Mouse (Mus musculus) intestine, embryonic 14.5 days (tissue): ENCODE measurements at regions not wholly inside any gene's neighbourhood (a gene's known extent, or its start where the extent isn't known, plus 50 kb on each side); places are given as distances from the start of the nearest gene placed in this dataset.

Experiments
- ATAC-seq: fragments of 200-750 bp; cut with Nextera tagmentation; replicated peaks from 2 replicates; pipeline ENCODE4 v1.8.0; 2017; ENCODE audit warnings: low read depth, moderate number of reproducible peaks, moderate TSS enrichment, moderate library complexity; ENCODE audit not compliant: low FRiP score, low TSS enrichment
- DNase-seq: peaks from one replicate; pipeline ENCODE4 v3.0.0-alpha.2; 2018; ENCODE audit warnings: low spot score
- H3K27ac ChIP-seq: fragments of 300-500 bp; sonication (generic); 2 replicates; pipeline ENCODE4 v1.5.1; 2014; ENCODE audit warnings: low read depth, mild to moderate bottlenecking, control low read depth
- H3K27me3 ChIP-seq: fragments of 300-500 bp; sonication (generic); replicated peaks from 2 replicates; pipeline ENCODE4 v1.6.1; 2014; ENCODE audit warnings: low read length, control low read depth; ENCODE audit not compliant: control insufficient read depth, insufficient read depth
- H3K36me3 ChIP-seq: fragments of 300-500 bp; sonication (generic); 2 replicates; pipeline ENCODE4 v1.6.1; 2014; ENCODE audit warnings: low read length, control low read depth; ENCODE audit not compliant: control insufficient read depth, insufficient read depth
- H3K4me1 ChIP-seq: fragments of 300-500 bp; sonication (generic); replicated peaks from 2 replicates; pipeline ENCODE4 v1.6.1; 2014; ENCODE audit warnings: low read length, control low read depth, mixed read lengths; ENCODE audit not compliant: control insufficient read depth, insufficient read depth
- H3K4me2 ChIP-seq: fragments of 300-500 bp; sonication (generic); 2 replicates; pipeline ENCODE4 v1.6.1; 2014; ENCODE audit warnings: low read length
- H3K4me3 ChIP-seq: fragments of 300-500 bp; sonication (generic); 2 replicates; pipeline ENCODE4 v1.5.1; 2014; ENCODE audit warnings: low read depth, low read length, control low read depth, mixed read lengths
- H3K9ac ChIP-seq: fragments of 300-500 bp; sonication (generic); 2 replicates; pipeline ENCODE4 v1.6.1; 2014; ENCODE audit warnings: mild to moderate bottlenecking, low read length
- H3K9me3 ChIP-seq: fragments of 300-500 bp; sonication (generic); 2 replicates; pipeline ENCODE4 v1.6.1; 2016; ENCODE audit warnings: low read length, control low read depth; ENCODE audit not compliant: control insufficient read depth
- WGBS: fragments of 180-500 bp; shearing (Covaris S2); extraction: QIAGEN DNeasy Blood & Tissue Kit; methylation state at CpG from one replicate; pipeline ENCODE4 v1.1.7; 2014; 5-methylcytosine and 5-hydroxymethylcytosine counted together

GRCm38 (mm10) chr1:91744701-91745100, 56.6 kb upstream of the Twist2 start:
- H3K36me3 ChIP-seq: no peaks in the 10 kb centered on the region
- H3K9ac ChIP-seq: no peak overlapping the region
- no peak overlapping the region for H3K4me2 ChIP-seq
- no peaks in the 10 kb centered on the region for H3K9me3 ChIP-seq
- no peak overlapping the region for H3K4me3 ChIP-seq
- no peak for DNase-seq
- H3K4me1 ChIP-seq: no peaks in the 10 kb centered on the region
- no peak for ATAC-seq
- H3K27me3 ChIP-seq: no peaks in the 10 kb centered on the region
- H3K27ac ChIP-seq: no peak overlapping the region
- 87% methylated on average over 5 of the region's 5 CpGs for WGBS

- no peaks in the 10 kb centered on the region for H3K4me1 ChIP-seq
- no peak for DNase-seq
- no peak overlapping the region for H3K4me3 ChIP-seq
- H3K27me3 ChIP-seq: no peaks in the 10 kb centered on the region
- no peaks in the 10 kb centered on the region for H3K36me3 ChIP-seq
- H3K4me2 ChIP-seq: no peak overlapping the region
- 22% methylated on average over 11 of the region's 11 CpGs for WGBS
- no peak overlapping the region for H3K9ac ChIP-seq
- H3K27ac ChIP-seq: no peak overlapping the region
- no peaks in the 10 kb centered on the region for H3K9me3 ChIP-seq
- ATAC-seq: no peak
Measured at GRCm38 (mm10) chr1:91747583-91747982, 53.7 kb upstream of the Twist2 start.
